Mouse (Mus musculus) ES-Bruce4 (cell line): ENCODE results near the gene Krt23. TPM values are rescaled to one million over a fixed set of nuclear protein-coding genes. Genes with fewer than 3 reads are reported as not detected.

Experiments used
- H3K27ac ChIP-seq: 2 replicates; pipeline ENCODE4 v1.5.1; 2012; ENCODE audit warnings: low read length, inconsistent platforms; ENCODE audit not compliant: insufficient read depth
- H3K27me3 ChIP-seq: 2 replicates; pipeline ENCODE4 v1.6.1; 2012; ENCODE audit warnings: mild to moderate bottlenecking, low read length, inconsistent platforms; ENCODE audit not compliant: control insufficient read depth, poor library complexity, insufficient read depth, severe bottlenecking
- H3K36me3 ChIP-seq: 2 replicates; pipeline ENCODE4 v1.6.1; 2012; ENCODE audit warnings: inconsistent platforms, mild to moderate bottlenecking, low read length, moderate library complexity; ENCODE audit not compliant: control insufficient read depth, poor library complexity, insufficient read depth, severe bottlenecking
- H3K4me1 ChIP-seq: one replicate; pipeline ENCODE4 v1.8.1; 2011; ENCODE audit warnings: low read length; ENCODE audit not compliant: control insufficient read depth, insufficient read depth
- H3K4me3 ChIP-seq: 2 replicates; pipeline ENCODE4 v1.5.1; 2011; ENCODE audit warnings: low read depth, mild to moderate bottlenecking, low read length
- H3K9ac ChIP-seq: 2 replicates; pipeline ENCODE4 v1.6.1; 2012; ENCODE audit warnings: low read depth, mild to moderate bottlenecking, inconsistent platforms; ENCODE audit not compliant: poor library complexity, severe bottlenecking
- H3K9me3 ChIP-seq: replicated peaks from 2 replicates; pipeline ENCODE4 v1.6.1; 2012; ENCODE audit warnings: mild to moderate bottlenecking, low read length, inconsistent platforms; ENCODE audit not compliant: control insufficient read depth, poor library complexity, insufficient read depth, severe bottlenecking
- CTCF ChIP-seq: IDR thresholded peaks from one replicate; pipeline ENCODE4 v1.8.1; 2011; ENCODE audit warnings: low read depth, low read length
- EP300 ChIP-seq: IDR thresholded peaks from 2 replicates; pipeline ENCODE4 v1.6.1; 2011; ENCODE audit warnings: low read depth, low read length; ENCODE audit not compliant: insufficient read depth
- POLR2A ChIP-seq: IDR thresholded peaks from one replicate; pipeline ENCODE4 v1.8.1; 2011; ENCODE audit warnings: low read length; ENCODE audit not compliant: insufficient read depth
- polyA plus RNA-seq: library from polyadenylated mRNA; stranded (reverse); fragments of >200 nt; gene quantifications from 2 replicates; pipeline ENCODE4 v1.2.4, GENCODE M21; 2011; ENCODE audit warnings: low read depth; ENCODE audit not compliant: missing spikeins, insufficient read depth, insufficient read length

Krt23 gene
- not detected in 2 replicates for polyA plus RNA-seq

DNA sequence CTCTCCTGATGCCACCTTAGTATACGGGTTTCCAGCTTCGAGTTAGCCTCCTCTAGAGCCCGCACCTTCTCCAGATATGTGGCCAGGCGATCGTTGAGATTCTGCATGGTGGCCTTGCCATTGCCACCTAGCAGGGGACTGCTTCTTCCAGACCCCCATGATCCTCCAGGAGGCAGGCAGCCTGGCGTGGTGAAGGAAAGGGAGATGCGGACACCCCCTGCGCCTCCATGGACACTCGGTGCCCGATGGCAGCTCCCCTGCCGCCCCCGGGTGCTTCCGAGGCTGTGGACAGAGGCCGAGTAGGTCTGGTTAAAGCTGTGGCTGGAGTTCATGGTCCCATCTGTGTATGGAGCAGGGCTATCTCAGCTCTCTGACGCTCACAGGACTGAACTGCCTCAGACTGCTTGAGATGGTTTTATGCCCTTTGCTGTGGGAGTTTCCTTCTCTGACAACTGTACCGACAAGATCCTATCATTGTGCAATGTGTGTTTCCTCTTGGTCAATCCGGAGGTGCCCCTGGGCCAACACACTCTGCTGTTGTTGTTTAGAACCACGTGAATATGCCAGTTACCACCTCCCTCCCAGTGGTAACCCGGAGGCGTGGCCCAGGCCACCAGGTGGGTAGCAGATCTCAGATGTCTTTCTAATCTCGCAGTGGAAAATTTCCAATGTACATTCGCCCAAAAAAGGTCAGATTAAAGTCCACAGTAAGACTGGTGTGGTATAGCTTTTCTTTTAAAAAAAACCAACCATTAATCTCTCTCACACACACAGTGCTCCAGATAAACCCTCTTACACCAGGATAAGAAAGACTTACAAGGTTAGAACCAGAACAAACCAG is at the start of gene Krt23:
Gene Krt23, minus strand, starts transcription at position 405 of the 841 bp plus-strand sequence.
- no peak within 1 kb of the TSS for H3K9ac ChIP-seq
- TF ChIP-seq POLR2A = no peak
- TF ChIP-seq CTCF = no peak
- no peak for TF ChIP-seq EP300
- no peaks in the 10 kb centered on the region for H3K4me1 ChIP-seq
- no peak within 1 kb of the TSS for H3K27ac ChIP-seq
- H3K27me3 ChIP-seq = no peaks in the 10 kb centered on the region; the same call in 1 of the 2 replicates
- no peak within 1 kb of the TSS for H3K4me3 ChIP-seq
- no peaks in the 10 kb centered on the region for H3K36me3 ChIP-seq
- no peaks in the 10 kb centered on the region for H3K9me3 ChIP-seq

DNA sequence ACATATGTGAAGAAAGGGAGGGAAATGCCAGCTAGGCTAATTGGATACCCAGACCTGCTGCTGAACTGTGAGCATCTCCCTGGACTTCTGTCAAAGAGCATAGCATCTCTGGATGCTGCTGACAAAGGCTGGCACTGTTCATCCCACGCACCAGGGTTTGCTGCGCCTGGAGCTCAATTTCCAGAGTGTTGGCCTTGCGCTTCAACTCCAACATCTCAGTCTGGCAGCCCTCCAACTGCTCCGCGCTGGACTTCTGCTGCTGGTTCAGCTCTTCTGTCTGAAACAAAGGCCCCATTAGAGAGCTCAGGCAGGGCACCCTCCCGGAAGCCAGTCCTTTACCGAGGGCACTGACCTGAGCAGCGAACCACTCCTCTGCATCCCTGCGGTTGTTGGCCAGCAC is 46.8 kb upstream of the Krt23 start:
- Histone ChIP-seq H3K9me3 (no peaks in the 10 kb centered on the region), H3K27me3 (no peaks in the 10 kb centered on the region), H3K27ac (no peak overlapping the region), H3K36me3 (no peaks in the 10 kb centered on the region), H3K4me1 (no peaks in the 10 kb centered on the region), H3K9ac (no peak overlapping the region), H3K4me3 (no peak overlapping the region)
- TF ChIP-seq EP300 = no peak
- no peak for TF ChIP-seq CTCF
- TF ChIP-seq POLR2A = no peak

DNA sequence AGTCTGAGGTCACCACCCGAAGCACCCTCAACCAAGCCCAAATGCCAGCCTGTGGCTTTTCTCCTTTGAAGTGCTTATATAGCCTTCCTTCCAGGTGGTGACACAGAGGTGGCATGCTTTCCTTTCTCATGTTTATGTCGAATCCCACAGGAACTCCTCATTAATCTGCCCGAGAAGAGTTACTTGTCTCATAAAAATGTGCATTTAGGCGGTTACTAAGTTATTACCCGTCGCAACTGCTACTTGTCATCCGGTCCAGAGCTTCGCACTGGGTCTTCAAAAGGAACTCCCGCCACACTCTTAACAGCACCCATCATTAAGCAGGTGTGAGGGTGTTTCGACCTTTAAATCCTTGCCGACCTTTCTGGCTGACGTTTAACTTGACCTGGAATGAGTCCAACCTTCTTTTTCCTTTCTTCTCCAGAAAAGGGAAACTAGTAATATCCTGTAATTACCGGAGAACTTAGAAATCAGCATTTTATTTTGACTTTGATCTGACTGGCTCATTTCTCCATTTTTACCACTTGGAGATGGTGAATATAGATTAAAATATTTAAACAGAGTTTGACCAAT is 28.4 kb upstream of the Krt23 start, which contains the start of gene Krt39:
Gene Krt39, minus strand, starts transcription at position 51 of the 573 bp plus-strand sequence.
- Histone ChIP-seq H3K4me3 (no peak within 1 kb of the TSS), H3K27ac (no peak within 1 kb of the TSS), H3K9me3 (no peaks in the 10 kb centered on the region), H3K36me3 (no peaks in the 10 kb centered on the region), H3K27me3 (no peaks in the 10 kb centered on the region), H3K9ac (no peak within 1 kb of the TSS), H3K4me1 (no peaks in the 10 kb centered on the region)
- TF ChIP-seq POLR2A (no peak), CTCF (no peak), EP300 (no peak)

DNA sequence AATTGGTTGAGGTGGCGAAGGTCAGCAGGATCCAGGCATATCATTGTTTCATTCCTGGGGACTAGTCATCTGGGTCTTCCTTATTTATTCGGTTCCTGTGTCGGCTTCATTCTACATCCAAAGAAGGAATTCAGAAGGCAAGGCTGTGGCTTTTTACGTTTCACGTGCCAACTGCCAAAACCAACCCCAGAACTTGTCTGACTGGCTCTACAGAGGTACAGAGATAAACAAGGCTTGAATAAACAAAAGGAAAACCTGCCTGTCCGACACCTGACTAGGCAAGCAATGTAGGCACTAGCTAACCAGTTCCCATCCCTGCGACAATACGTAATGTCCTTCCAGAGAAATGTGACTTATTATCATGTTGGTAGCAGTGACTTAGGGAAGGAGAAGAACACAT is 21.2 kb upstream of the Krt23 start:
- no peak overlapping the region for H3K27ac ChIP-seq
- TF ChIP-seq CTCF (no peak), POLR2A (no peak), EP300 (no peak)
- H3K4me1 ChIP-seq = no peaks in the 10 kb centered on the region
- no peaks in the 10 kb centered on the region for H3K9me3 ChIP-seq
- H3K9ac ChIP-seq = no peak overlapping the region
- no peak overlapping the region for H3K4me3 ChIP-seq
- no peaks in the 10 kb centered on the region for H3K36me3 ChIP-seq
- no peaks in the 10 kb centered on the region for H3K27me3 ChIP-seq

DNA sequence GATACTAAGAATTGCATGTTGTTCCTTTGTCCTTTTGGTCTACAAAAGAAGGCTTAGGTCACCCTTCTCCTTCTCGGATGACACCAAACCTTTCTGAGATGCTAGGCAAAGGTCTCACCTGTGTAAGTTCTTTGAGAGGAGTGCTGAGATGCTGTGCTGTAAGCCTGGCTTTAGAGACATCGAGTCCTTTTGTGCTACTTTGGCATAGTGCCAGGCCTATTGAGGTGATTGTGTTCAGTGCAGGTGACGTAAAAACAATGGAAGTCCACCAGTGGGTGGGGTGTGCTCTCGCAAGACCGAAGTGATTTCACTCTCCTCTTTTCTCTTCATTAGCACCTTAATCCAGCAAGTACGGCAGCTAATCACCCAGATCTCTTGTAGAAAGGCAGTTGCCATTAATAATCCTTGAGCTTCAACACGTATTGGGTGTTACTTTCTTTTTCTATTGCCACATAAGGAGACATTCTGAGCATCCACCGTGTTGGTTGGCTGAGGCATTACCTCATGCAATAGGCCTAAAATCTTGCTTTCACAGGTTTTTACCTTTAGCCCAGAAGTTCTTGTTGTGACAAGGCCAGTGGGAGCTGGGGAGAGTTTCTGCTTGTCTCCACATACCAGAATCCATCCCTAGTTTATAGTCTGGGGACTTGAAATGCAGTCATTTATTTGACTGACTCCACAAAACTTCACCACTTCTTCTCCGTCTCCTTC is 7.3 kb upstream of the Krt23 start:
- Histone ChIP-seq H3K9ac (no peak overlapping the region), H3K36me3 (no peaks in the 10 kb centered on the region), H3K9me3 (no peaks in the 10 kb centered on the region), H3K4me1 (no peaks in the 10 kb centered on the region), H3K27me3 (no peaks in the 10 kb centered on the region; the same call in 1 of the 2 replicates), H3K4me3 (no peak overlapping the region), H3K27ac (no peak overlapping the region)
- TF ChIP-seq EP300 (no peak), POLR2A (no peak), CTCF (no peak)

DNA sequence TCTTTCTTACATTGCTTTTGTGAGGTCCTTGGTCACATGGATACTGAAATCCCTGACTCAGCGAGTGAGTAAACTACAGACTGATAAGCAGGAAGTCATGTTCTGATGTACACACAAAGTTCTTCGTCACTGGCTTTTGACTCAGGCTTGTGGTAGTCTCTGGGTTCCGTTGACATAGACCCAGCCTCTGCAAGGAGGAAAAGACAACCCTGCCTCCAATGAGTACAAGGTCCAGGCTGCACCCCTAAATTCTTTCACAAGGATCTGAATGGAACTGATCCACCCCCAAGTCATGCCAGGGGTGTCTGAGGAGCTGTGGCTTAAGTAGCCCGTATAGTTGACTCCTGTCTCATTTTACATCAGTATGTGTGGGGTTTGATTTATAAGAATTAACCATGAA is 3.5 kb upstream of the Krt23 start:
- Histone ChIP-seq H3K36me3 (no peaks in the 10 kb centered on the region), H3K4me3 (no peak overlapping the region), H3K9me3 (no peaks in the 10 kb centered on the region), H3K27ac (no peak overlapping the region), H3K9ac (no peak overlapping the region), H3K4me1 (no peaks in the 10 kb centered on the region), H3K27me3 (no peaks in the 10 kb centered on the region; the same call in 1 of the 2 replicates)
- TF ChIP-seq CTCF (no peak), POLR2A (no peak), EP300 (no peak)
